Mouse (Mus musculus) cerebellum, postnatal 14 days (tissue): ENCODE measurements around the gene Itgb4.

Source experiments
- DNase-seq, 2 experiments: peaks; one replicate each; pipeline ENCODE4 v3.0.0; 2021; ENCODE audit warnings: mixed read lengths in 2 of 2

Gene Itgb4

GRCm38 (mm10) chr11:115970006-115970673 lies 4.4 kb upstream of the Itgb4 start:
- no peak for DNase-seq

GRCm38 (mm10) chr11:115971016-115971415 lies 3.5 kb upstream of the Itgb4 start:
- DNase-seq, result no peak

DNA sequence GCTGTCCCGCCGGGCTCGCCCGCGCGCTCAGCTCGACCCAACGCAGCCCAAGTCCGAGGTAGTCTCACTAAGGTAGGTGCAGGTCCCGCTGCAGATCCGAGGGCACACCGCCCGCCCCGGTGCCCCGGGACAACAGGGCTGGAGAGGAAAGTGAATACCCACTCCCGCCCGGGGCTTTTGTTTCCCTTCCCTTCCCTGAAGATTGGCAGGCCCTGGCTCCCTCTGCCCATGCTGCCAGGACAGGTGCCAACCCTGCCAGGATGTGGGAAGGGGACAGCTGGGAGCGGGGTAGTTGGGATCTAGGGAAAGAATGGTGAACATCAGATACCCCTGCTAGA lies 543 bp downstream of the Itgb4 start:
- DNase-seq, result peak; percentile 52 to 63

- DNase-seq, result no peak
Observed at GRCm38 (mm10) chr11:115975544-115975943, 1.0 kb downstream of the Itgb4 start.

DNA sequence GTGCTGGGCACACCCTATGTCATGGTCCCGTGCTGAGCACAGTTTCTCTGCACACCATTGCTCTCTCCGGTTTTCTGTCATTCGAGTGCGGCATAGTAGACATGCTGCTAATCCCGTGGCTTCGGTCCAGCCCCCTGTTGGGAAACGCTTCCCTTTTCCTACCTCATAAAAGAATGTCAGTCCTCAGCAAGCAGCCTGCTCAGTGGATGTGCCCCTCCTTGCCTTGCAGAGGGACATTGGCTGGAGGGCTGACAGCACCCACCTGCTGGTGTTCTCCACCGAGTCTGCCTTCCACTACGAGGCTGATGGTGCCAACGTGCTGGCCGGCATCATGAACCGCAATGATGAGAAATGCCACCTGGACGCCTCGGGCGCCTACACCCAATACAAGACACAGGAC lies 8.0 kb downstream of the Itgb4 start:
- peak; percentile 76 to 78 for DNase-seq

- DNase-seq, result peak; percentile 60 to 75
Observed at GRCm38 (mm10) chr11:115983291-115983690, 8.8 kb downstream of the Itgb4 start.

DNA sequence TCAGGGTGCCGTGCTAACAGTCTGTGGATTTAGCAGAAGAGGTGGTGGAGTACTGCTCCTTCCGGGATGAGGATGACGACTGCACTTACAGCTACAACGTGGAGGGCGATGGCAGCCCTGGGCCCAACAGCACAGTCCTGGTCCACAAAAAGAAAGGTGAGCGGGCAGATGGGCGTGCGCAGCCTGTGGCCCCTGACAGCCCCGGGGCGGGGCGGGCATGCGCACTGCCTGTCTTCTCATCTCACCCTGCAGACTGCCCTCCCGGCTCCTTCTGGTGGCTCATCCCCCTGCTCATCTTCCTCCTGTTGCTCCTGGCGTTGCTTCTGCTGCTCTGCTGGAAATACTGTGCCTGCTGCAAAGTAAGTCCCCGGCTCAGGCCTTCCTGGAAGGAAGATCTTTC lies 15.2 kb downstream of the Itgb4 start:
- DNase-seq, result no peak

GRCm38 (mm10) chr11:115992098-115992497 lies 17.6 kb downstream of the Itgb4 start:
- DNase-seq, result no peak

- DNase-seq, result no peak
Observed at GRCm38 (mm10) chr11:115995256-115995655, 20.7 kb downstream of the Itgb4 start.

- DNase-seq, result no peak
Observed at GRCm38 (mm10) chr11:115997047-115997446, 22.5 kb downstream of the Itgb4 start.

DNA sequence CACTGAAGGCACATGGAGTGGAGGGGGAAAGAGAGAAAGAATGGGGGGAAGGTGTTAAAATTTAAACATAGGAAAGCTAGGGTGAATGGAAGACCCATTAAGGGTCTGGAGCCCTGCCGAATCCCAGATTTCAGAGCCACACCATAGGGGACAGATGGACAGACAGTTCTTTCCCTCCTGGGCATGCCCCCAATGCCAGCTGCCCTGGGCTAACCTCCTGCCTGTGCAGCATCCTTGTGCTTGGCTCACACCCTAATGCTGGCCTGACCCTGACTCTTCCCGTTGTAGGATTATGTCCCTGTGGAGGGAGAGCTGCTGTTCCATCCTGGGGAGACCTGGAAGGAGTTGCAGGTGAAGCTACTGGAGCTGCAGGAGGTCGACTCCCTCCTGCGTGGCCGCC lies 23.2 kb downstream of the Itgb4 start:
- DNase-seq, result peak in 1 of 2 experiments; percentile 52

GRCm38 (mm10) chr11:115999027-115999426 lies 24.5 kb downstream of the Itgb4 start:
- DNase-seq, result no peak

GRCm38 (mm10) chr11:115999538-116000143 lies 25.1 kb downstream of the Itgb4 start:
- peak; percentile 88 to 92 for DNase-seq

- no peak for DNase-seq
Observed at GRCm38 (mm10) chr11:116000607-116001006, 26.1 kb downstream of the Itgb4 start.

DNA sequence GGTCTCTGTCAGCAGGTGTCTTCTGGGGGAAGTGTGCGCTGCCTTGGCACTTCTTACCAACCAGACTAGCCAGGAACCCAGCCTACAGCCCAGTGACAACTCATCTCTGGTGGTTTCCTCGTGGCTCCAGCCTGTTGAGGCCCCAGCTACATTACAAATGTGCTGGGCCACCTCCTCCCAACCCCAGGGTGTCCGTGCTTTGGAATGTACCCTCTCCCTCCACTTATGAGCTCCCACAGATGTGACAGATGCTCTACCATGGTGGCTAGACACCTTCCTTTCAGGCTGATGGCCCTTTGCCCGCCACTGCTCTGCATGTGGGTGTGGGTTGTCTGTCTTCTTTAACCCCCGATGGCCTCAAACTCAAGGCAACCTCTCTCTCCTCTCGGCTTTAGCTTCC lies 27.2 kb downstream of the Itgb4 start:
- no peak for DNase-seq

GRCm38 (mm10) chr11:116002894-116003293 lies 28.4 kb downstream of the Itgb4 start:
- no peak for DNase-seq

- DNase-seq, result no peak
Observed at GRCm38 (mm10) chr11:116004186-116004823, 29.8 kb downstream of the Itgb4 start.

GRCm38 (mm10) chr11:116004840-116005700 lies 30.6 kb downstream of the Itgb4 start:
- DNase-seq, result peak; percentile 67 to 70

DNA sequence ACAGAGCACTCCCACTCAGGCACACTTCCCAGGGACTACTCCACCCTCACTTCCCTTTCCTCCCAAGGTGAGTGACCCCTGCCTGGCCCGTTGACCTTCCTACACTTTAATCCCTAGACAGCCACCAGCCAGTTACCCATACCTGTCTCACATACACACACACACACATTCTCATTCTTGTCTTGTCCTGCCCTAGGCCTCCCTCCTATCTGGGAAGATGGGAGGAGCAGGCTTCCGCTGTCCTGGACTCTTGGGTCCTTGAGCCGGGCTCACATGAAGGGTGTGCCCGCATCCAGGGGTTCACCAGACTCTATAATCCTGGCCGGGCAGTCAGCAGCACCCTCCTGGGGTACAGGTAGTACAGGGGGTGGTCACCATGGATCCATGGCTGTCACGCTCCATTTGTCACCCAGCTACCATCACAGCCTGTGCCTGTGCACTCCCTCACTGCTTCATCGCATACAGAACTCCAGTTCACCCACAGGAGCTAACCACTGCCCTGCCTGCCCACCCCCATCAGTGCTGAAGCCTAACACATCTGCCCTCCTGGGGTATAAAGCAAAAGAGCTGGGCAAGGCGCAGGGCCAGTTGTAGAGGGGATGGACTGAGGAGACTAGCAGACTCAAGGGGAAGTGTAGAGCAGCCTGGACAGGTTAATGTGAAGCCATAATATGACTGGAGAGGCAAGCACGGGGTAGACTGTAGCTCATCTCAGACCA lies 31.4 kb downstream of the Itgb4 start:
- no peak for DNase-seq

DNA sequence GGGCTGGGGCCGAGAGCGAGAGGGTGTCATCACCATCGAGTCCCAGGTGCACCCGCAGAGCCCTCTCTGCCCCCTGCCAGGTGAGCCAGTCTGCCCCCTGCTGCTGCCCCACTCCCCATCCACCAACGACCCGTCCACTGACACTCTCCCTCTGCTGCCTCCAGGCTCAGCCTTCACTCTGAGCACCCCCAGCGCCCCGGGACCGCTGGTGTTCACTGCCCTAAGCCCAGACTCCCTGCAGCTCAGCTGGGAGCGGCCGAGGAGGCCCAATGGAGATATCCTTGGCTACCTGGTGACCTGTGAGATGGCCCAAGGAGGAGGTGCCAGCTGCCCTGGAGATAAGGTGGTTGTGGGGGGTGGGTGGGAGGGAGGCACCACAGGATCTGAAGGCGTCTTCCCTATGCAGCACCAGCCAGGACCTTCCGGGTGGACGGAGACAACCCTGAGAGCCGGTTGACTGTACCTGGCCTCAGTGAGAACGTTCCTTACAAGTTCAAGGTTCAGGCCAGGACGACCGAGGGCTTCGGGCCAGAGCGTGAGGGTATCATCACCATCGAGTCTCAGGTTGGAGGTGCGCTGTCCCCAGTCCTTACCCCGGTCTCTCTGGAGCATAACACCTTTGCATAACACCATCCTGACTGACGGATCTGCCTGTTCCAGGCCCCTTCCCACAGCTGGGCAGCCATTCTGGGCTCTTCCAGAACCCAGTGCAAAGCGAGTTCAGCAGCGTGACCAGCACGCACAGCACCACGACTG lies 32.8 kb downstream of the Itgb4 start:
- peak; percentile 26 to 48 for DNase-seq

DNA sequence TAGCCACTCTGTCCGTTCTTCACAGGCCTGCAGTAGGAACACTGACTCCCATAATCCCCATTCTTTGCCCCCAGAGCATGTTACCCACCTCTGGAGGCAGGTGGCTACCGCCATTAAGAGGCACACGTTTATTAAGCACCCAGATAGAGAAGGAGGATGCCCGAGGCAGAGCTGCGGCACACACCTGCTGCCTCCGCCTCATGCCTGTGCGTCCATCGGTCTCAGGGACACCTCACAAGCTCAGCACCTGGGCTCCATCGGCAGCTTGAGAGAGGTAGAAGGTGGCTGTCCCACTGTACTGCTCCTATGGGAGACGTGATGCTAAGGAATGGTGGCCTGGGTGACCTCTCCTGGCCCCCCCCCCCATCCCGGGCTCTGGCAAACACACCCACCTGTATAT lies 33.9 kb downstream of the Itgb4 start:
- DNase-seq, result peak in 1 of 2 experiments; percentile 40

GRCm38 (mm10) chr11:116008832-116009375 lies 34.4 kb downstream of the Itgb4 start:
- peak; percentile 68 to 71 for DNase-seq
